Mouse (Mus musculus) kidney, postnatal 25 days (tissue): ENCODE measurements around the gene Stim2.

Source experiments
- DNase-seq, 2 experiments: peaks; one replicate each; pipeline ENCODE4 v3.0.0; 2021; ENCODE audit warnings: mixed read lengths in 2 of 2

The Stim2 gene

GRCm38 (mm10) chr5:53998146-53998742 lies at the start of gene Stim2:
TSS of gene Stim2 (plus strand) at chr5:53998499.
- DNase-seq, result peak; percentile 91 to 96

- peak; percentile 86 to 89 for DNase-seq
Observed at GRCm38 (mm10) chr5:53948606-53949266, 49.6 kb upstream of the Stim2 start.

GRCm38 (mm10) chr5:53950189-53950588 lies 48.1 kb upstream of the Stim2 start:
- DNase-seq, result peak in 1 of 2 experiments; percentile 51

GRCm38 (mm10) chr5:53953216-53953615 lies 45.1 kb upstream of the Stim2 start:
- DNase-seq, result no peak

GRCm38 (mm10) chr5:53953797-53954196 lies 44.5 kb upstream of the Stim2 start:
- DNase-seq, result no peak

GRCm38 (mm10) chr5:53955966-53956365 lies 42.3 kb upstream of the Stim2 start:
- DNase-seq, result no peak

GRCm38 (mm10) chr5:53956396-53957314 lies 41.6 kb upstream of the Stim2 start:
- DNase-seq, result peak in 1 of 2 experiments; percentile 26

- DNase-seq, result no peak
Observed at GRCm38 (mm10) chr5:53957348-53957747, 41.0 kb upstream of the Stim2 start.

- peak in 1 of 2 experiments; percentile 44 for DNase-seq
Observed at GRCm38 (mm10) chr5:53961229-53961628, 37.1 kb upstream of the Stim2 start.

GRCm38 (mm10) chr5:53961830-53962515 lies 36.3 kb upstream of the Stim2 start:
- peak; percentile 67 to 68 for DNase-seq

GRCm38 (mm10) chr5:53965656-53966055 lies 32.6 kb upstream of the Stim2 start:
- DNase-seq, result no peak

- no peak for DNase-seq
Observed at GRCm38 (mm10) chr5:53967560-53967959, 30.7 kb upstream of the Stim2 start.

GRCm38 (mm10) chr5:53970178-53970577 lies 28.1 kb upstream of the Stim2 start:
- peak; percentile 41 to 79 for DNase-seq

- no peak for DNase-seq
Observed at GRCm38 (mm10) chr5:53971201-53971600, 27.1 kb upstream of the Stim2 start.

GRCm38 (mm10) chr5:53972905-53973304 lies 25.4 kb upstream of the Stim2 start:
- no peak for DNase-seq

- no peak for DNase-seq
Observed at GRCm38 (mm10) chr5:53976497-53976896, 21.8 kb upstream of the Stim2 start.

GRCm38 (mm10) chr5:53977060-53977459 lies 21.2 kb upstream of the Stim2 start:
- no peak for DNase-seq

- no peak for DNase-seq
Observed at GRCm38 (mm10) chr5:53983358-53983757, 14.9 kb upstream of the Stim2 start.

- no peak for DNase-seq
Observed at GRCm38 (mm10) chr5:53985632-53986031, 12.7 kb upstream of the Stim2 start.

GRCm38 (mm10) chr5:53987496-53987895 lies 10.8 kb upstream of the Stim2 start:
- DNase-seq, result no peak

- DNase-seq, result no peak
Observed at GRCm38 (mm10) chr5:53988053-53988452, 10.2 kb upstream of the Stim2 start.

- DNase-seq, result peak; percentile 44 to 70
Observed at GRCm38 (mm10) chr5:53992616-53993015, 5.7 kb upstream of the Stim2 start.

GRCm38 (mm10) chr5:53994576-53994975 lies 3.7 kb upstream of the Stim2 start:
- no peak for DNase-seq
